Comparison of ENCODE assay signal across 8 mouse cellular contexts in genomic region chr1:52676621-52677020, GRCm38 (mm10). TPM values are rescaled to one million over a fixed set of nuclear protein-coding genes. Genes with fewer than 3 reads are reported as not detected.
DNase-seq lines count a peak whose midpoint lies in the region; ATAC-seq lines count a peak whose summit lies in the region.

No protein-coding gene starts in this region.

- 0 out of 2 replicates have a peak, but pooled peaks cover 6% of the 10 kb centered on the region for H3K4me1 ChIP-seq in hindbrain, embryonic 13.5 days (replicated peaks)
- no peaks in the 10 kb centered on the region for H3K4me1 ChIP-seq in hindbrain, embryonic 12.5 days
- peaks cover 16% of the 10 kb centered on the region for H3K4me1 ChIP-seq in lung, embryonic 15.5 days

- peaks cover 5% of the 10 kb centered on the region for H3K36me3 ChIP-seq in hindbrain, embryonic 13.5 days
- no peaks in the 10 kb centered on the region for H3K36me3 ChIP-seq in hindbrain, embryonic 12.5 days
- H3K36me3 ChIP-seq in lung, embryonic 15.5 days = no peaks in the 10 kb centered on the region

- no peak overlapping the region for H3K27ac ChIP-seq in hindbrain, embryonic 13.5 days
- H3K27ac ChIP-seq in hindbrain, embryonic 12.5 days = no peak overlapping the region
- peak overlapping the region; percentile 78 for H3K27ac ChIP-seq in lung, embryonic 15.5 days

- WGBS in hindbrain, embryonic 13.5 days = 62% methylated on average over 3 of the region's 3 CpGs
- WGBS in hindbrain, embryonic 12.5 days = 71% methylated on average over 3 of the region's 3 CpGs
- WGBS in lung, embryonic 15.5 days = 19% methylated on average over 3 of the region's 3 CpGs

- no peaks in the 10 kb centered on the region for H3K9me3 ChIP-seq in hindbrain, embryonic 13.5 days
- H3K9me3 ChIP-seq in hindbrain, embryonic 12.5 days (replicated peaks) = no peaks in the 10 kb centered on the region
- no peaks in the 10 kb centered on the region for H3K9me3 ChIP-seq in lung, embryonic 15.5 days

- H3K4me2 ChIP-seq in hindbrain, embryonic 13.5 days = no peak overlapping the region
- no peak overlapping the region for H3K4me2 ChIP-seq in hindbrain, embryonic 12.5 days (replicated peaks)
- no peak overlapping the region for H3K4me2 ChIP-seq in lung, embryonic 15.5 days

- ATAC-seq in hindbrain, embryonic 13.5 days (ENCODE audit: low FRiP score) = 0 out of 2 replicates have a peak, but pooled peaks have one; percentile 61
- no peak for ATAC-seq in hindbrain, embryonic 12.5 days (ENCODE audit: low FRiP score)
- ATAC-seq in lung, embryonic 15.5 days (ENCODE audit: borderline replicate concordance, extremely low read depth, low FRiP score, low TSS enrichment) = peak; percentile 84
- ATAC-seq in monocyte, adult 5-6 weeks (replicated peaks; ENCODE audit: insufficient number of reproducible peaks, low FRiP score, low TSS enrichment, poor library complexity, severe bottlenecking) = no peak

- no peaks in the 10 kb centered on the region for H3K27me3 ChIP-seq in hindbrain, embryonic 13.5 days
- H3K27me3 ChIP-seq in hindbrain, embryonic 12.5 days = no peaks in the 10 kb centered on the region
- no peaks in the 10 kb centered on the region for H3K27me3 ChIP-seq in lung, embryonic 15.5 days

- peak; percentile 22 for DNase-seq in cerebellum, adult 11 months
- DNase-seq in heart, postnatal 10 days = peak; percentile 60 to 68
- DNase-seq in c-Kit-positive CD71-positive TER-119-positive erythroid progenitor cells, embryonic 14.5 days (ENCODE audit: low spot score) = no peak
- DNase-seq in spleen, postnatal 4 days (ENCODE audit: low spot score in 2 of 2) = no peak

- H3K9ac ChIP-seq in hindbrain, embryonic 13.5 days = no peak overlapping the region
- no peak overlapping the region for H3K9ac ChIP-seq in hindbrain, embryonic 12.5 days
- no peak overlapping the region for H3K9ac ChIP-seq in lung, embryonic 15.5 days

- intact Hi-C loops in heart, postnatal 10 days (cut with DNase I) = no loop called here

- H3K4me3 ChIP-seq in hindbrain, embryonic 13.5 days = no peak overlapping the region
- no peak overlapping the region for H3K4me3 ChIP-seq in hindbrain, embryonic 12.5 days
- H3K4me3 ChIP-seq in lung, embryonic 15.5 days = no peak overlapping the region

RNA-seq across cellular contexts. Expression of gene Nemp2, which starts 46.1 kb away (rescaled TPM):
- polyA plus RNA-seq in hindbrain, embryonic 13.5 days (2015; fragmentation: Nextera tagmentation; extraction: Ambion mirVana) = 6.3 and 7.1 TPM in 2 replicates
- polyA plus RNA-seq in hindbrain, embryonic 12.5 days (2016; fragmentation: Nextera tagmentation; extraction: Ambion mirVana) = 10.7 and 12.0 TPM in 2 replicates
- total RNA-seq in heart, postnatal 10 days (2021) = 1 to 10 TPM; 2.2 to 2.3 TPM
- 9.6 and 9.8 TPM in 2 replicates for polyA plus RNA-seq in lung, embryonic 15.5 days (2015; fragmentation: Nextera tagmentation; extraction: Ambion mirVana)
- 17.8 to 39.0 TPM (median 23.6 TPM) in 3 replicates for total RNA-seq in monocyte, adult 5-6 weeks (2017)

RNA-seq across cellular contexts. Expression of gene Mfsd6, which starts 50.6 kb away (rescaled TPM):
- 7.8 and 8.9 TPM in 2 replicates for polyA plus RNA-seq in hindbrain, embryonic 13.5 days (2015; fragmentation: Nextera tagmentation; extraction: Ambion mirVana)
- polyA plus RNA-seq in hindbrain, embryonic 12.5 days (2016; fragmentation: Nextera tagmentation; extraction: Ambion mirVana) = 6.8 and 7.8 TPM in 2 replicates
- total RNA-seq in heart, postnatal 10 days (2021) = 10 to 100 TPM; 16.6 to 18.2 TPM
- polyA plus RNA-seq in lung, embryonic 15.5 days (2015; fragmentation: Nextera tagmentation; extraction: Ambion mirVana) = 2.5 and 2.8 TPM in 2 replicates
- 37.3 to 47.3 TPM (median 46.8 TPM) in 3 replicates for total RNA-seq in monocyte, adult 5-6 weeks (2017)

Comparison
In these comparisons a context has a peak if more than half of its experiments do, and no peak if none do; other contexts are left out.
1. ATAC-seq: peak in hindbrain, embryonic 13.5 days (single experiment) and lung, embryonic 15.5 days (single experiment); none in hindbrain, embryonic 12.5 days (single experiment) and monocyte, adult 5-6 weeks (single experiment).
2. DNase-seq: peak in cerebellum, adult 11 months (single experiment) and heart, postnatal 10 days (2 of 2); none in c-Kit-positive CD71-positive TER-119-positive erythroid progenitor cells, embryonic 14.5 days (single experiment) and spleen, postnatal 4 days (0 of 2).